Comparison of ENCODE assay signal across 41 mouse cellular contexts in the genomic region with DNA sequence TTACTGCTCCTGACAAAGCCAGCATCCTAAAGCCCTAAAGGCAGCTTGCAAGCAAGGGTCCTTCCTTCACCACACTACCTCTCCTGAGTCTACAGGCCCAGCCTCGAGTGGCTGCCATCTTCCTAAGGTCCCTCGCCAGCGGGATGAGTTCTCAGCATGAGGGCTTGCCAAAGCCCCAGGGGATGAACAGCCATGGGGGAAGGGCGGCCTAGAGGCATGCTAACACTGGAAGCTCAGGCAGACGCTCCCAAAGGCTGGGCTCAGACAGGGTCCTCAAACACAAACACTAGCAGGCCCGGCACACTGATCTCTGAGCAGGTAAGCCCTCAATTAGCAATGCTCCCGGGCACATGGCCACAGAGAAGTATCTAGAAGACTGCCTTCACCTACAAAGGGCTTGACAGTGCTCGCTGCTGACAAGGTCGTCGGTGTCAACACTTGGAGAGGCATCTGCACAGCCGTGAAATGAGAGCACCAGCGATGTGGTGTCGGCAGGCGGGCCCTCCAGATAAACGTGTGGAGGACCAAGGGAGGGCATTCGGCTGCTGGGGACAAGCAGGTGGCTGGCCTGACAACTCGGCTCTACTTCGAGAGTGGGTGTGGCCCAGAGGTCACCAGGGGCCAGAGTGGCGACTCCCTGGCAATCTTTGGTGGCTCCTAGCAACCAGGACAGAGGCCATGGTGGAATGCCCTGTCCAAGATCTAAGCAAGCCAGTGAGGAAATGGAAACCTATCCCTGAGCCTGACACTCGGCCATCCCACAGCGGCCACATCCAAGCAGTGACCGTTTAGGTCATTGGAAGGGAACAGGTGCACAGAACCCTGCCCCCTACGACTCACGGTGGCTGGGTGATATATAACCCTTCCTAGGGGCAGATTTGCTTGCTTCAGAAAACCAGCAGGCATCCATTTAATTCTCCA. TPM values are rescaled to one million over a fixed set of nuclear protein-coding genes. Genes with fewer than 3 reads are reported as not detected.
A peak's percentile ranks its signal among the peaks of the same experiment; 100 is the strongest.
DNase-seq lines count a peak whose midpoint lies in the region; ATAC-seq and TF ChIP-seq lines count a peak whose summit lies in the region.
"Had no signal": no experiment of that assay in that cellular context is flagged by ENCODE, and none has a peak within 500 bp of the region (broad histone marks: within the 10 kb centered on the region; RNA-seq: fewer than 3 reads in every experiment).

No protein-coding gene starts in this region.

- H3K4me3 ChIP-seq in midbrain, embryonic 11.5 days (ENCODE audit: low read depth, low read length) = no peak overlapping the region
- no peak overlapping the region for H3K4me3 ChIP-seq in midbrain, embryonic 15.5 days
- no peak overlapping the region for H3K4me3 ChIP-seq in gastrocnemius, adult 2 months
- H3K4me3 ChIP-seq: embryonic facial prominence, embryonic 13.5 days; erythroblast, embryonic 14.5 days; forebrain, embryonic 12.5 days; liver, embryonic 12.5 days; megakaryocyte, embryonic 14.5 days; midbrain, embryonic 13.5 days had no signal

- no peak for TF ChIP-seq CTCF in gastrocnemius, adult 2 months (IDR thresholded peaks at IDR 0.05)

- no peak overlapping the region for H3K27ac ChIP-seq in midbrain, embryonic 11.5 days (ENCODE audit: low read depth, low read length)
- H3K27ac ChIP-seq in midbrain, embryonic 15.5 days = no peak overlapping the region
- peak overlapping the region; percentile 93 for H3K27ac ChIP-seq in gastrocnemius, adult 2 months
- H3K27ac ChIP-seq: embryonic facial prominence, embryonic 13.5 days; forebrain, embryonic 12.5 days; kidney, postnatal 0 days; liver, embryonic 12.5 days; midbrain, embryonic 13.5 days had no signal

- no peak for ATAC-seq in cerebellum, adult (ENCODE audit: insufficient number of reproducible peaks, low FRiP score, low TSS enrichment)
- no peak for ATAC-seq in midbrain, embryonic 11.5 days (ENCODE audit: low FRiP score)
- ATAC-seq in midbrain, embryonic 15.5 days (replicated peaks) = no peak
- ATAC-seq: activated CD4-positive, CD25-positive, alpha-beta regulatory T cell, adult 4 months; hindbrain, embryonic 16.5 days; liver, embryonic 12.5 days; liver, postnatal 0 days; midbrain, embryonic 13.5 days had no signal

- intact Hi-C loops in gastrocnemius, adult 2 months (cut with DNase I) = loop anchor here (2.0 kb wide), 1 partner anchor 29 kb away; no protein-coding TSS in a partner anchor
- intact Hi-C loops in gastrocnemius, postnatal 36 days (cut with DNase I) = no loop called here

- H3K36me3 ChIP-seq in midbrain, embryonic 11.5 days (ENCODE audit: control insufficient read depth, insufficient read depth, low read length) = peaks cover 11% of the 10 kb centered on the region
- H3K36me3 ChIP-seq in midbrain, embryonic 15.5 days (replicated peaks) = peaks cover 27% of the 10 kb centered on the region

- DNase-seq in cerebellum, adult 11-12 months = peak; percentile 12
- DNase-seq in midbrain, embryonic 11.5 days (ENCODE audit: low spot score, missing footprints) = peak; percentile 72
- peak; percentile 90 for DNase-seq in gastrocnemius, adult 2 months
- DNase-seq in gastrocnemius, postnatal 36 days = peak; percentile 57 to 63
- DNase-seq in kidney, adult 8-10 months = no peak
- DNase-seq in embryo, embryonic 10 days (ENCODE audit: low spot score) = no peak
- DNase-seq: adrenal gland, adult 2 months; adrenal gland, postnatal 36 days; cerebellum, adult 8-10 months; kidney, adult 2 months; kidney, postnatal 4 days; left cerebral cortex, postnatal 4 days; liver, postnatal 0 days; right cerebral cortex, postnatal 4 days had no signal

- WGBS in midbrain, embryonic 11.5 days = 70% methylated on average over 24 of the region's 24 CpGs
- WGBS in midbrain, embryonic 15.5 days = 66% methylated on average over 24 of the region's 24 CpGs

- no peaks in the 10 kb centered on the region for H3K4me1 ChIP-seq in midbrain, embryonic 11.5 days (ENCODE audit: control insufficient read depth, insufficient read depth, low read length)
- no peaks in the 10 kb centered on the region for H3K4me1 ChIP-seq in midbrain, embryonic 15.5 days
- H3K4me1 ChIP-seq: embryonic facial prominence, embryonic 13.5 days; forebrain, embryonic 12.5 days; liver, embryonic 12.5 days; midbrain, embryonic 13.5 days had no signal

- H3K27me3 ChIP-seq in midbrain, embryonic 11.5 days (ENCODE audit: control insufficient read depth, insufficient read depth, low read length) = no peaks in the 10 kb centered on the region; the same call in 1 of the 2 replicates
- H3K27me3 ChIP-seq in midbrain, embryonic 15.5 days (replicated peaks) = no peaks in the 10 kb centered on the region
- H3K27me3 ChIP-seq: embryonic facial prominence, embryonic 13.5 days; forebrain, embryonic 12.5 days; liver, embryonic 12.5 days; midbrain, embryonic 13.5 days had no signal

- no peak overlapping the region for H3K4me2 ChIP-seq in midbrain, embryonic 11.5 days
- no peak overlapping the region for H3K4me2 ChIP-seq in midbrain, embryonic 15.5 days
- H3K4me2 ChIP-seq: embryonic facial prominence, embryonic 13.5 days; forebrain, embryonic 12.5 days; liver, embryonic 12.5 days; midbrain, embryonic 13.5 days had no signal

- no peak overlapping the region for H3K9ac ChIP-seq in midbrain, embryonic 11.5 days (ENCODE audit: low read length)
- no peak overlapping the region for H3K9ac ChIP-seq in midbrain, embryonic 15.5 days
- H3K9ac ChIP-seq: embryonic facial prominence, embryonic 13.5 days; forebrain, embryonic 12.5 days; liver, embryonic 12.5 days; liver, postnatal 0 days; midbrain, embryonic 13.5 days had no signal

- H3K9me3 ChIP-seq in midbrain, embryonic 11.5 days (ENCODE audit: control insufficient read depth, low read length) = no peaks in the 10 kb centered on the region
- H3K9me3 ChIP-seq in midbrain, embryonic 15.5 days = no peaks in the 10 kb centered on the region
- H3K9me3 ChIP-seq: embryonic facial prominence, embryonic 13.5 days; forebrain, embryonic 12.5 days; liver, embryonic 12.5 days; megakaryocyte, embryonic 14.5 days; midbrain, embryonic 13.5 days had no signal

RNA-seq across cellular contexts. Expression of a gene that starts 7.2 kb away (rescaled TPM):
- polyA plus RNA-seq in midbrain, embryonic 11.5 days (2014; fragmentation: Nextera tagmentation; extraction: Ambion mirVana) = not detected in 2 replicates
- not detected in 2 replicates for polyA plus RNA-seq in midbrain, embryonic 15.5 days (2015; fragmentation: Nextera tagmentation; extraction: Ambion mirVana)
- total RNA-seq in gastrocnemius, adult 2 months (2021) = not detected
- total RNA-seq in gastrocnemius, postnatal 36 days (2021) = not detected
- total RNA-seq: adrenal gland, adult 2 months; adrenal gland, postnatal 36 days; CH12.LX; heart, adult 8-10 months; heart, postnatal 25 days; layer of hippocampus, adult 8-10 months; layer of hippocampus, postnatal 25 days; left cerebral cortex, adult 8-10 months; left cerebral cortex, postnatal 4 days; MEL; neutrophil, adult 5-6 weeks had no signal
- polyA plus RNA-seq: activated CD4-positive, CD25-positive, alpha-beta regulatory T cell, adult 4 months; adrenal gland, adult 2 months; brain, embryonic 14.5 days; C2C12; embryonic facial prominence, embryonic 13.5 days; erythroblast, embryonic 14.5 days; forebrain, embryonic 12.5 days; heart, embryonic 14.5 days; hindbrain, embryonic 11.5 days; hindbrain, embryonic 16.5 days; intestine, embryonic 14.5 days; kidney, adult 2 months; kidney, postnatal 0 days; limb, embryonic 14.5 days; liver, embryonic 12.5 days; liver, postnatal 0 days; lung, embryonic 16.5 days; midbrain, embryonic 13.5 days; neural tube, embryonic 11.5 days had no signal

RNA-seq across cellular contexts. Expression of a gene that starts 27.3 kb away (rescaled TPM):
- polyA plus RNA-seq in midbrain, embryonic 11.5 days (2014; fragmentation: Nextera tagmentation; extraction: Ambion mirVana) = 11.0 and 16.3 TPM in 2 replicates
- polyA plus RNA-seq in midbrain, embryonic 15.5 days (2015; fragmentation: Nextera tagmentation; extraction: Ambion mirVana) = 34.5 and 36.5 TPM in 2 replicates
- total RNA-seq in gastrocnemius, adult 2 months (2021) = 100 to 1,000 TPM; 141 to 165 TPM
- 100 to 1,000 TPM; 100 to 124 TPM for total RNA-seq in gastrocnemius, postnatal 36 days (2021)

RNA-seq across cellular contexts. Expression of a gene that starts 38.8 kb away (rescaled TPM):
- 282 and 283 TPM in 2 replicates for polyA plus RNA-seq in midbrain, embryonic 11.5 days (2014; fragmentation: Nextera tagmentation; extraction: Ambion mirVana)
- 372 and 386 TPM in 2 replicates for polyA plus RNA-seq in midbrain, embryonic 15.5 days (2015; fragmentation: Nextera tagmentation; extraction: Ambion mirVana)
- 100 to 1,000 TPM; 166 to 175 TPM for total RNA-seq in gastrocnemius, adult 2 months (2021)
- total RNA-seq in gastrocnemius, postnatal 36 days (2021) = 100 to 1,000 TPM; 133 to 158 TPM

Comparison
In these comparisons a context has a peak if more than half of its experiments do, and no peak if none do; other contexts are left out.
1. DNase-seq: peak in cerebellum, adult 11-12 months (single experiment), midbrain, embryonic 11.5 days (single experiment), gastrocnemius, adult 2 months (single experiment) and gastrocnemius, postnatal 36 days (2 of 2); none in kidney, adult 8-10 months (0 of 2) and embryo, embryonic 10 days (single experiment).